Comparison of ENCODE assay signal across 27 mouse cellular contexts in the genomic region with DNA sequence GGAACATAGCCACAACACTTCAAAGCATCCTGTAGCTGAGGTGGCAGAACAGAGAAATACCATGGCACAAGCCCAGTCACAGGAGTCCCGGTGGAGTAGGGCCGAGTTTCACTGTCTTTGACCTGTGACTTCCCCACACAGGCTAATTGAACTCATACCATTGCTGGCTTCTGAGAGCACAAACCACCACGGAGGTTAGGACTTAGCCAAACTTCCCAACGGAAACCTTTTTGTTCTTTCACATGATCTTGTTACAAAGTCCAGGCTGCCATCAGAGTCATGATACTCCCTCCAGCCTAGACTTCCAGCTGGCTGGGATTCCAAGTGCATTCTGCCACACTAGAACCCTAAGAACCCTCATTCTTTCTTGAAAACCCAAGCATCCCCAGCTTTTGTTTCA. TPM values are rescaled to one million over a fixed set of nuclear protein-coding genes. Genes with fewer than 3 reads are reported as not detected.
"Had no signal": no experiment of that assay in that cellular context is flagged by ENCODE, and none has a peak within 500 bp of the region (broad histone marks: within the 10 kb centered on the region; RNA-seq: fewer than 3 reads in every experiment).

No protein-coding gene starts in this region.

- H3K9ac ChIP-seq: heart, embryonic 13.5 days; heart, embryonic 15.5 days; hindbrain, embryonic 12.5 days; hindbrain, embryonic 14.5 days; intestine, embryonic 15.5 days; limb, embryonic 12.5 days; liver, embryonic 13.5 days; liver, embryonic 15.5 days; liver, postnatal 0 days had no signal

- H3K9me3 ChIP-seq: heart, embryonic 13.5 days; heart, embryonic 15.5 days; hindbrain, embryonic 10.5 days; hindbrain, embryonic 12.5 days; intestine, embryonic 15.5 days; limb, embryonic 10.5 days; limb, embryonic 12.5 days; liver, embryonic 13.5 days; liver, embryonic 15.5 days had no signal

- H3K4me2 ChIP-seq: heart, embryonic 11.5 days; heart, embryonic 13.5 days; heart, embryonic 15.5 days; hindbrain, embryonic 12.5 days; hindbrain, embryonic 14.5 days; intestine, embryonic 15.5 days; limb, embryonic 12.5 days; liver, embryonic 13.5 days; liver, embryonic 15.5 days had no signal

- H3K4me1 ChIP-seq: heart, embryonic 13.5 days; heart, embryonic 15.5 days; hindbrain, embryonic 10.5 days; hindbrain, embryonic 12.5 days; intestine, embryonic 15.5 days; limb, embryonic 10.5 days; limb, embryonic 12.5 days; liver, embryonic 13.5 days; liver, embryonic 15.5 days had no signal

- H3K4me3 ChIP-seq: gastrocnemius, adult 2 months; heart, adult 2 months; heart, embryonic 13.5 days; heart, embryonic 15.5 days; hindbrain, embryonic 10.5 days; hindbrain, embryonic 12.5 days; intestine, embryonic 15.5 days; layer of hippocampus, adult 2 months; left cerebral cortex, adult 2 months; limb, embryonic 10.5 days; limb, embryonic 12.5 days; liver, embryonic 13.5 days; liver, embryonic 15.5 days had no signal

- H3K27ac ChIP-seq: gastrocnemius, adult 2 months; heart, adult 2 months; heart, embryonic 13.5 days; heart, embryonic 15.5 days; hindbrain, embryonic 10.5 days; hindbrain, embryonic 12.5 days; hindbrain, embryonic 14.5 days; intestine, embryonic 15.5 days; layer of hippocampus, adult 2 months; left cerebral cortex, adult 2 months; limb, embryonic 10.5 days; limb, embryonic 12.5 days; liver, embryonic 13.5 days; liver, embryonic 15.5 days had no signal

- H3K27me3 ChIP-seq: heart, embryonic 13.5 days; heart, embryonic 15.5 days; hindbrain, embryonic 12.5 days; intestine, embryonic 15.5 days; limb, embryonic 12.5 days; liver, embryonic 13.5 days; liver, embryonic 15.5 days had no signal

- ATAC-seq: forebrain, embryonic 16.5 days; hindbrain, embryonic 16.5 days; inflammation-experienced regulatory T-cells, adult 6 months; intestine, embryonic 15.5 days; intestine, postnatal 0 days; liver, postnatal 0 days had no signal

- DNase-seq: gastrocnemius, adult 2 months; gastrocnemius, postnatal 10 days; gastrocnemius, postnatal 25 days; heart, adult 2 months; heart, postnatal 14 days; heart, postnatal 36 days; kidney, postnatal 14 days; liver; liver, embryonic 13.5 days; liver, postnatal 0 days; lung, adult 2 months had no signal

- H3K36me3 ChIP-seq: heart, embryonic 13.5 days; heart, embryonic 15.5 days; hindbrain, embryonic 10.5 days; hindbrain, embryonic 12.5 days; intestine, embryonic 15.5 days; limb, embryonic 10.5 days; limb, embryonic 12.5 days; liver, embryonic 13.5 days; liver, embryonic 15.5 days had no signal

RNA-seq across cellular contexts. Expression of a gene that starts 34.2 kb away (rescaled TPM):
- total RNA-seq: gastrocnemius, adult 2 months; heart, adult 2 months had no signal
